Mouse (Mus musculus) urinary bladder, postnatal 10 days (tissue): ENCODE data around the gene Il17c.

Experiments used
- DNase-seq: peaks from one replicate; pipeline ENCODE4 v3.0.0; 2022; ENCODE audit warnings: low spot score

The Il17c gene

DNA sequence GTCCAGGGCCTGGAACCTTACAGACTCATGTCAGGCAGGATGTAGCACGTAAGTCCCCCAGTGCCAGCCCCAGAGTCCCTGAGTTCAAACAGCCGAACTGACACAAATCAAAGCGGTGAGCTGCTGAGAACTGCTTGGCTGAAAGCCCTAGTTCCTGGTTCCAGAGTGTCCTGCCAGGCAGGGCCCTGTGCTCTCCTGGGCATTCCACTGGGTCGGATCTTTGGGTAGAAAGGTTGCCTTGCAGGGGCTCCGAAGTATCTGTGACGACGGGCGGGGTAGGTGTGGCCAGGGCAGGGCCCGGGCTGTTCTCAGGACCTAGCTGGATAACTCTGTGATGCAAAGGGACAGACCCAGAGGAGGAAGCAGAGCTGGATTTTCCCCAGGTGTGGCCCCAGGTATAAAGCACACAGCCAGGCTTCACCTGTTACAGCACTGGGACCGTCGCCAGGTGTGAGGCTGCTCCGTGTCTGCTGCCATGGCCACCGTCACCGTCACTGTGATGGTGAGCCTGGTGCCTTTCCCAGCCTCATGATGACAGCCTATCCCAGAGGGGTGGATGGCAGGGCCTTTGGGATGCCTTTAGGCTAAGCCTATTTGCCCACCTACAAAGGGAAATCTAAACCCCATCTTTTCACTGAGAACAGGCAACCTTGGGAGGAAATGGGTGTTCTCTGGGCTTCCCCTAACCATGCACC lies at the start of gene Il17c:
Gene Il17c, plus strand, starts transcription at position 645 of the 695 bp plus-strand sequence.
- no peak for DNase-seq

GRCm38 (mm10) chr8:122375320-122375719 lies 46.5 kb upstream of the Il17c start:
- DNase-seq = no peak

DNA sequence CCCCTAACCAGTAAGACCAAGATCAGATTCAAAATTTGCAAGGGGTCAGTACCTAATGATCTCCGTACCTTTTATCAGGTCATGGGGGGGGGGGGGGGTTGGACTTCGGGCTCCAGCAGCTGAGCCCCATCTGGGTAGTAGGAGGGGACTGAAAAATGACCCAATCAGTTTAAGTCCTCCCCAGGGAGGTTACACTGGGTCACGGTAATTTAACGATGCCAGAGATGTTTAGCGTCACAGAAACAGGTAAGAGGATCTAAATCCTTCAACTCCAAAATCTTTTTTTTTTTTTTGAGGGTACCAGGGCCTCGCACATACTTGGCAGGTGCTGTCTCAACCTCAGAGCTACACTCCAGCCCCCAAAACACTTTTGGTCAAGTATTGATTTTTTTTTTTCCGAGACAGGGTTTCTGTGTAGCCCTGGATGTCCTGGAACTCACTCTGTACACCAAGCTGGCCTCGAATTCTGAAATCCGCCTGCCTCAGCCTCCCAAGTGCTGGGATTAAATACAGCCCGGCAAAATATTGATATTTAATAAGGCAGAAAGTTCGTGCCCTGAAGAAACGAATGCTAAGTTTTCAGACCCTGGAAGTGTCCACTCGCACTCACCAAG lies 46.0 kb upstream of the Il17c start:
- no peak for DNase-seq

DNA sequence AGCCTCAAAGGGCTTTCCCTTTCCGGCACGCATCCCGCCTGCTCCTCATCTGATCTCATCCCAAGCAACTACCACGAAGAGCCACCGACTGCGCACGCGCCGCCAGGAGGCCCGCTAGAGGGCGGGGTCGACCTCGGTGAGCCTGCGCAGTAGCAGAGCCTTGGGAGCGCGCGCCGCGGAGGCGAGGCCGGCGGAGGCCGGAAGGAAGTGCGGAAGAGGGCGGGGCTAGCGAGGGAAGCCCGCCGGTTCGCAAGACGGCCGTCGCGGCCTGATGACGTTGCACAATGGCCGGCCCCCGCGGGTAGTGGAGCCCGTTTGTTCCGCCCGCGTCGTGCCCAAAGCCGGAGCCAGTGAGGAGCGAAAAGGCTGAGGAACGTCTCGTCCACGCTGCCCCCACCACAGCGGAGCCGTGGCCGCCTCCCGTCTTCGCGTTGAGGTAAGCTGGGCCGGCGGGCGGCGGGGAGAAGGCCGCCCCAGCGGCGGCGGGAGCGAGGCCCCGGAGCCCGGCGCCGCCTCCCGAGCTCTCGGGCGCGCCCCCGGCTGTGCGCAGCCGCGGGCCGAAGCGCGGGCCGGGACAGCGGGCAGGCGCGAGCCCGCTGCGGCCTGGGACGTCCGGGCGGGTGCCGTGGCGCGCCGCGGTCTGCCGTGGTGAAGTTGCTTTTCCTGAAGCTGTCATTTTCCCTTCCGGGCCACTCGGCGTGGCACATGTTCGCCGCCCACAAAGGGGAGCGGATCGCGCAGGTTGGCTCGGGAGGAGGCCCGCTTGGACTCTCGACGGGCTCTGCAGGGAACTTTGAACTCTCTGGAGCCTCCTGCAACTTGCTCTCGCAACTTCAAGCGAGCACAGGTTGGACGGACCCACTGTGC lies 45.2 kb upstream of the Il17c start, which contains the start of gene Zc3h18:
Gene Zc3h18, plus strand, starts transcription at position 245 of the 867 bp plus-strand sequence.
- DNase-seq = peak; percentile 99

- DNase-seq = no peak
These were observed 38.8 kb upstream of the Il17c start for GRCm38 (mm10) chr8:122383039-122383438.

DNA sequence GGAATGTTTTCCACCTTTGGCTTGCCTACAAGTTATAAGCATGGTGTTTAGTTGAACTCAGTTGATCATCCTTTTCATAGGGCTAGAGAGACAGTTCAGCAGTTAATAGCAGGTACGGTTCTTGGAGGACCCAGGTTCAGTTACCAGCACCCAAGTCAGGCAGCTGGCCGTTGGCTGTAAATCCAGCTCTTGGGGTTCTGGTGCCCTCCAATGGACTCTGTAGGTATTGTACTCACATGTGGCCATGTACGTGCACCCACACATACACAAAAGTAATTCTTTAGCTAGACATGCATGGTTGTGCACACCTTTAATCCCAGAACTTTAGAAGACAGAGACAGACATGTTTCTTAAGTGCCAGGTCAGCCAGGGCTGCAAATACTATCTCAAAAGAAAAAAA lies 32.5 kb upstream of the Il17c start:
- DNase-seq = no peak

DNA sequence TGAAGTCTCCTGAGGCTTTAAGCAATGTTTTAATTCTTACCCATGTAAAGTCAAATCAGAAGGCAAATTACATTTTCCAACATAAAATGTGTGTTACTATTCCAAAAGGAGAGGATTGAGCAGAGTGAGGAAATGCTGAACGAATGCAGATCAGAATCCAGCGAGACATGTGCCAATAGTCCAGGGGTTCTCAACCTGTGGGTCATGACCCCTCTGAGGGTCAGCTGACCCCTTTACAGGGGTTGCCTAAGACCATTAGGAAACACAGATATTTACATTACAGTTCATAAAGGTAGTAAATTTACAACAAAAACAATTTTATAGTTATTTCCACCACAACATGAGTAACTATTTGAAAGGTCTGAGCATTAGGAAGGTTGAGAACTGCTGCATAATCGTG lies 31.1 kb upstream of the Il17c start:
- no peak for DNase-seq

- no peak for DNase-seq
These were observed 28.1 kb upstream of the Il17c start for GRCm38 (mm10) chr8:122393717-122394116.

- no peak for DNase-seq
These were observed 26.5 kb upstream of the Il17c start for GRCm38 (mm10) chr8:122395291-122395690.

DNA sequence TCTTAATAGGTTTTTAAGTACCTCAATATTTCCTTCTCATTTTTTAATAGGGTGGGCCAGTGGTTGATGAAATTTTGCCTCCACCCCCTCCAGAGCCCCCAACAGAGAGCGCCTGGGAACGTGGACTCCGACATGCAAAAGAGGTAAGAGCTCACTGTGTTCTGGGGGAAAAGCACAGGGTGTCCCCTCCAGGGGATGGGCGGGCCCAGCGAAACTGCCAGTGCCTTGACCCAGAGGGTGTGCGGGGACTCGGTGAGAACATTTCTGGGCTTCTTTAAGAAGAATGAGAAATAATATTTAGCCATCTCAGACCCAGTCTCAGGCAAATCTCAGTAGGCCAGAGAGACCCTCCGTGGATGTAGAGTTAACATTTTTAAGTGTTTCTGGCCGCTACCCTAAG lies 23.6 kb upstream of the Il17c start:
- DNase-seq = no peak

DNA sequence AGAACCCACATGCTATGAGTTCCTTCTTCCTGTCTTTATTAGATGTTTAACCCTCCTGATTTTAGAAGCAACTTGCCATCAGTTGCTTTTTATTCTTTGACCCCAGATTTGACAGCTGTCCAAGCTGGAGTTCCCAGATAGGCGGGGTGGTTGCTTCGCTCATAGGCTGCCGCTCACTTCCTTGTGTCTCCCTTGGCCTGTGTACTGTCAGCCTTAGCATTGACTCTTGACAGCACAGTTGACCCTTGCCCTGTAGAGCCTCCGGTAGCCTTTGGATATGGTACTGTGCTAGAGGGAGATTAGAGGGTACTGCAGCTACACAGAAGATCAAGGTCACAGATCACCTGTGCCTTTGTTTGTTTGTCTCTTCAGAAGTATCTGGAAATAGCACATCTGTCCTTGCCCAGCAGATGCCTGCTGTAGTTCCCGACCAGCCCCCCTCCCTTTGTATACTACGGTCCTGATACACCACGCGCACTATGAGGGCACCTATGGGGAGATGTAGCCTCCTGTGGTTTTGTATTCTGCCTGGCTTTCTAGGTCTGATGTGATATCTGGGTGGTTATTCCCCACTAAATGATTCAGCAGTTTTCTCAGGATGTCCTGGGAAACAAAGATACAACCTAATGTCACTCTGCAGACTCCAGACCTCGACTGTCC lies 16.5 kb upstream of the Il17c start:
- DNase-seq = no peak

- no peak for DNase-seq
These were observed 14.1 kb upstream of the Il17c start for GRCm38 (mm10) chr8:122407678-122408077.

- no peak for DNase-seq
These were observed 7.5 kb upstream of the Il17c start for GRCm38 (mm10) chr8:122414311-122414710.

GRCm38 (mm10) chr8:122415554-122415953 lies 6.3 kb upstream of the Il17c start:
- DNase-seq = no peak

- DNase-seq = no peak
These were observed 1.8 kb upstream of the Il17c start for GRCm38 (mm10) chr8:122419881-122420555.

GRCm38 (mm10) chr8:122423217-122423616 lies 1.4 kb downstream of the Il17c start:
- DNase-seq = no peak

DNA sequence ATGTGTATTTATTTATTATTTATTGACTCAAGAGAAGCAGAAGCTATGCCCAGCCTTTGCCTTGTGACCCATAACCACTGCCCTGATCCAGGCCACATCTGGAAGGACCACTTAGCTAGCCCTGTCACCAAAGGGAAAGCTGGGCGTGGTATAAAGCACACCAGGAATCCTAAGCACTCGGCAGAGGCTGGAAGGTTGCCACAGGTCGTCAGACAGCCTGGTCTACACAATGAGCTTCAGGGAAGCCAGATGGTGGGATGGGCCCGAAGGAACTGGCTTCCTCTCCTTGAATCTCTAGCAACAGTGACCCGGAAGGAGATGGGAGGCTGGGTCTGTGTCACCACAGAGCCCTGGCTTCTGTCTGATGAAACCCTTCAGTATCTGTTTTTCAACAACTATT lies 1.8 kb downstream of the Il17c start:
- DNase-seq = no peak

DNA sequence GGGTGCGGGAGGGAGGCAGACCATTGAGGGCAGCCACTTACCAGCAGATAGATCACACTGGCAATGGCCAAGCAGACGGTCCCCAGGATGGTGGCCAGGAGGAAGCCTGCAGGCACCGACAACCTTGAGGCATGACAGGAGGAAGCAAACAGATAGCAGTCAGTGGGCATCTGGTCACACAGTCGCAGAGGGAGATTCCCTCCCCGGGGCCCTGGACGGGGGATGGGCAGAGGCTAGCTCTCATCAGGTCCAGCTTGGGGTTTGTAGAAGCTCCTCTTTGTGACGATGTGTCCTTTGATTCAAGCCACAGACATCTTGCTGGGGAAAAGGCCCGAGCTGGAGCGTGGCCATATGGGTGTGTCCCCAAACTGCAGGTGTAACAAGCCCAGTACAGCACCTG lies 4.3 kb downstream of the Il17c start:
- no peak for DNase-seq

GRCm38 (mm10) chr8:122427607-122428006 lies 5.8 kb downstream of the Il17c start:
- DNase-seq = no peak

- DNase-seq = no peak
These were observed 6.3 kb downstream of the Il17c start for GRCm38 (mm10) chr8:122428163-122428562.

DNA sequence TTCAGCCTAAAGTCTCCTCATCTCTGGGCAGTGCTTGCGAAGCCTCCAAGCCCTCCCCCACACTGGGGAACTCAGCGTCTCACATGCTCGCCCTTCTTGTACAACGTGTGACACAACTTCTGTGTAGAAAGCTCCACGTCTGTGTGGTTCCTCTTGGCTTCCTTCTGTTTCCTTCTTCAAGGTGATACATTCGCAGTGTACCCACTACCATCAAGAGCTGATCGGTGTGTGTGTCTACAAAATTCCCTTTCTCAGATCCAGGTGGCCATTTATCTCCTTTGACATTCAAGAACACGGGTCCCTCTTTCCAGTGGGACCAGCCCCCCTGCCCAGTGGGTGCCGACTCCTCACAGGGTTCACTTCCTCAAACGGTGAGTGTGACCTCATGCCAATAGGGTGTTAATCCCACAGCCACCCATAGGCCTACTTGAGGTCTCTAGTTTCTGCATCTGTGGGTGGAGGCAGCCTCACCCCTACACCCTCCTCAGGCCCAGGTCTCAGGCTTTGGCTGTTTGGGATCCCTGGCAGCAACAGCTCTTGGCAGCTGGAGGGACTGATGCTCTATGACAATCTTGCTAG lies 8.3 kb downstream of the Il17c start:
- no peak for DNase-seq
